Mouse (Mus musculus) layer of hippocampus, adult 2 months (tissue): ENCODE data around the gene Olfr371. TPM values are rescaled to one million over a fixed set of nuclear protein-coding genes. Genes with fewer than 3 reads are reported as not detected.

Experiments
- DNase-seq, 2 experiments: peaks; one replicate each; pipeline ENCODE4 v3.0.0; 2022; ENCODE audit warnings: low spot score in 2 of 2
- H3K27ac ChIP-seq: fragments of 200-600 bp; 2 replicates; pipeline ENCODE4 v1.8.1; 2022
- H3K4me3 ChIP-seq: fragments of 200-600 bp; 2 replicates; pipeline ENCODE4 v1.8.1; 2022; ENCODE audit warnings: mild to moderate bottlenecking
- CTCF ChIP-seq: fragments of 200-600 bp; conservative IDR thresholded peaks from 2 replicates; pipeline ENCODE4 v1.8.1; 2022; ENCODE audit warnings: antibody characterized with exemption, mild to moderate bottlenecking, moderate library complexity
- long read RNA-seq, 2 experiments: library from polyadenylated mRNA; stranded (forward); transcript quantifications; one replicate each; pipeline ENCODE4 v2.0.0; 2021; ENCODE audit warnings: borderline mapping rate in 2 of 2
- total RNA-seq, 2 experiments: library from RNA; stranded (reverse); gene quantifications; 2 replicates each; pipeline ENCODE4 v1.2.3; 2021

The Olfr371 gene
- total RNA-seq, result not detected
- long read RNA-seq, experiment 1, result 0 reads
- long read RNA-seq, experiment 2, result 0 reads

DNA sequence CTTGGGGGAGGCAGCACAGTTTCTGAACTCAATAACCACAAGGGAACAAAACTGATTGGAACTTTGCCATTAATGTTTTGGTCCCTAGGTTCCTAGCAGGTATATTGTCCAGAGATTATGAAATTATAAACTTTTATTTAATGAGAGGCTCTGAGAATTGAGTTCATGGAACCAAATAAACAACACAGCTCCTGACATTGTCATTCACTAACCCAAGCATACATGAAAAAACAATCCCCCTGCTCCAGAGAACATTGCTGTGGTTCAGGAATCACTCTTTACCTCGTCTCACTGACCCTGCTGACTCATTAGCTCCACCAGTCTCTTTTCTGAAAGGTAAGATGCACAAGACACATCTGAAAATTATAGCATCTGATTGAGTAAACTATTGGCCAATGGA, at the start of gene Olfr371:
TSS of gene Olfr371 (plus strand) at position 301 of the 400 bp plus-strand sequence.
- no peak for DNase-seq
- no peak within 1 kb of the TSS for H3K27ac ChIP-seq
- H3K4me3 ChIP-seq, result no peak within 1 kb of the TSS
- no peak for TF ChIP-seq CTCF

DNA sequence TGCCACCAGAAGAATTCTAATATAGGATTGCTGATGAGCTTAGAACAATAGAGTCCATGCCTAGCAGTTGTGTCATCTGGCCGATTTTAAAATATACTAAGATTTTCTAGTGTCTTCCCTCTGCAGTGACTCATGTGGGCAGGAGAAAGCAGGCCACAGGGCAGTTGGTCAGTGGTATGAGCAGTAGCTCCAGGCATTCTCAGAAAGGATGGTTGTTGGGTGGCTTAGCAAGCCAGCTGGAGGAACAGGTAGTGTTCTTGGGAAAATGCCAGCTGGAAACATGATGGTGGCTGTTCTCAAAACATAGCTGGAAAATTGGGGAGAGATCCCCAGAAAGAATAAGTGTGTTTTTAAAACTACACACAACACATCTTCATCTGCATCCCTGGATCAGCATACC, 33.4 kb upstream of the Olfr371 start:
- no peak overlapping the region for H3K4me3 ChIP-seq
- H3K27ac ChIP-seq, result no peak overlapping the region
- TF ChIP-seq CTCF, result no peak
- no peak for DNase-seq

DNA sequence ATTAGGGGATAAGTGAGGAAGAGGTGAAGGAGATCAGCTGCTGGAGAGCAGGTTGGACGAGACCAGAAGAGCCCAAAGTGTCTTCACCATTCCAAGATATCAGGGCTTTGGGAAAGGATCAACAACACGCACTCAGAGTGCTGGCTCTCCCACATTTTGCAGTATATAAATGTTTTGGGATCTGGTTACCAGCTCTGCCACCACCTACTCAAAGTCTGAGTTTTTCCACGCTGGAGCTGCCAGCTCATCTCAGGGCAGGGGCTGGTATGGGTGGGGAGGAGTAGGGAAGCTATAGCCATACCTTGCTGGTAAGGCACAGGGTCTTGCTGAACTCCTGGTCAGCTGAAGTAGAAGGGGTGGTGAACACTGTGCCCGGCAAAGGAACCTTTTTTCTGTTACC, 5.6 kb upstream of the Olfr371 start:
- Histone ChIP-seq H3K27ac (no peak overlapping the region), H3K4me3 (no peak overlapping the region)
- DNase-seq, result no peak
- no peak for TF ChIP-seq CTCF

DNA sequence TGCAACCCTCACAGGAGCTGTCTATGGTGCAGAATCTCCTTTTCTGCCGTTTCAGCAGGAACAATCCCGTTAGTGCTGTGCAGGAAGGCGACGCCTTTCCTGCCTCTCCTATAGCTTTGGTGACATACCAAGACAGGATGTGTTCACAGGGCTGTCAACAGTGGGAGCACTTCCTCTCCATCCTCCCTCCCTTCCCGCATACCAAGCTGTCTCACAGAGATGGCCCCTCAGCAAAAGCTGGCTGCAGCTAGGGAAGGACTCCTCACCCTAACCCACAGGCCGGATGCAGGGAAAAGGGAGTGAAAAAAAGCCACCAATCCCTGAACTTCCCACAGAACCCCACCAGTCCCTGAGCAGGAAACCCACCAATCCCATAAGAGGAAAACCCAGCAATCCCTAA, 4.8 kb upstream of the Olfr371 start:
- DNase-seq, result no peak
- Histone ChIP-seq H3K27ac (no peak overlapping the region), H3K4me3 (no peak overlapping the region)
- TF ChIP-seq CTCF, result no peak

DNA sequence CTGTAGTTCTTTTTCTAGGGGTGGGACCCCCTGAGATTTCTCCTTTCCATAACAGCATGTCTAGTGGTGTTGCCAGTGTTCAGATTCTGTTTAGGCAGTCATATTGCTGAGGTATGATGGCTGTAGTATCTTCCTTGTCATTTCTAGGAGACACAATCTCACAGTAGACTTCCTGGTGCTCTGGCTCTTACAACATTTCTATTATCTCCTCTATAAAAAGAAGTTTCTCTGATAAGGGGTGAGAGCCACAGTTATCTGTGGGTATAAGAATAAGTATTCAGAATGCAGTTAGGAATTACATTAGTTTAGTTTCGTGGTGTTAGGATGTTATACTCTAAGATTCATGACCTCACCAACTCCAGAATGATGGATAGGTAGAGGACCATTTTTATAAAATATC, 1.5 kb downstream of the Olfr371 start:
- no peak for DNase-seq
- no peak for TF ChIP-seq CTCF
- H3K4me3 ChIP-seq, result no peak overlapping the region
- H3K27ac ChIP-seq, result no peak overlapping the region

Other genes starting within 250 kb of the Olfr371 start
- 10 to 100 TPM; 57.7 to 63.0 TPM for gene Junb, start 247.3 kb upstream of the Olfr371 start, total RNA-seq
- 1 to 10 TPM; 9.2 to 10.0 TPM for gene Hook2, start 235.4 kb upstream of the Olfr371 start, total RNA-seq
- gene Best2, start 211.5 kb upstream of the Olfr371 start, total RNA-seq, result not detected
- gene Asna1, start 200.7 kb upstream of the Olfr371 start, total RNA-seq, result 100 to 1,000 TPM; 119 to 122 TPM
- gene Trir, start 199.2 kb upstream of the Olfr371 start, total RNA-seq, result 100 to 1,000 TPM; 125 to 136 TPM
- 100 to 1,000 TPM; 170 to 175 TPM for gene Tnpo2, start 189.1 kb upstream of the Olfr371 start, total RNA-seq
- 10 to 100 TPM; 22.6 to 23.5 TPM for gene Fbxw9, start 165.9 kb upstream of the Olfr371 start, total RNA-seq
- gene Gm5741, start 158.0 kb upstream of the Olfr371 start, total RNA-seq, result not detected
- gene Dhps, start 154.2 kb upstream of the Olfr371 start, total RNA-seq, result 10 to 100 TPM; 63.4 to 70.6 TPM
- gene Wdr83os, start 145.2 kb upstream of the Olfr371 start, total RNA-seq, result 10 to 100 TPM; 60.8 to 66.3 TPM
- gene Wdr83, start 144.7 kb upstream of the Olfr371 start, total RNA-seq, result 10 to 100 TPM; 26.7 to 29.0 TPM
- gene Man2b1, start 142.7 kb upstream of the Olfr371 start, total RNA-seq, result 10 to 100 TPM; 32.9 to 37.5 TPM
- 1 to 10 TPM; 7.8 to 8.6 TPM for gene Zfp791, start 102.9 kb upstream of the Olfr371 start, total RNA-seq
- not detected for gene Cks1brt, start 74.1 kb upstream of the Olfr371 start, total RNA-seq
- gene Orc6, start 73.6 kb downstream of the Olfr371 start, total RNA-seq, result 10 to 100 TPM; 30.4 to 30.6 TPM
- 100 to 1,000 TPM; 127 TPM for gene Vps35, start 73.8 kb downstream of the Olfr371 start, total RNA-seq
- 1 to 10 TPM; 4.1 to 4.9 TPM for gene Mylk3, start 160.4 kb downstream of the Olfr371 start, total RNA-seq
- 10 to 100 TPM; 16.5 to 17.7 TPM for gene 4921524J17Rik, start 206.8 kb downstream of the Olfr371 start, total RNA-seq